Mouse (Mus musculus) stomach, embryonic 14.5 days (tissue): ENCODE results near the gene Asic2. TPM values are rescaled to one million over a fixed set of nuclear protein-coding genes. Genes with fewer than 3 reads are reported as not detected.

ENCODE experiments used
- ATAC-seq: fragments of 200-750 bp; cut with Nextera tagmentation; 2 replicates; pipeline ENCODE4 v1.8.0; 2017; ENCODE audit warnings: low read depth, moderate TSS enrichment; ENCODE audit not compliant: insufficient number of reproducible peaks, insufficient read depth, low FRiP score
- H3K27ac ChIP-seq: fragments of 300-500 bp; sonication (generic); 2 replicates; pipeline ENCODE4 v1.5.1; 2014; ENCODE audit warnings: mild to moderate bottlenecking, low read length, moderate library complexity, mixed read lengths
- H3K27me3 ChIP-seq: fragments of 300-500 bp; sonication (generic); 2 replicates; pipeline ENCODE4 v1.6.1; 2014; ENCODE audit warnings: low read length, control low read depth, mixed read lengths; ENCODE audit not compliant: control insufficient read depth, insufficient read depth
- H3K36me3 ChIP-seq: fragments of 300-500 bp; sonication (generic); 2 replicates; pipeline ENCODE4 v1.6.1; 2014; ENCODE audit warnings: mild to moderate bottlenecking, control low read depth, low read length, moderate library complexity, mixed read lengths; ENCODE audit not compliant: control insufficient read depth, insufficient read depth
- H3K4me1 ChIP-seq: fragments of 300-500 bp; sonication (generic); 2 replicates; pipeline ENCODE4 v1.6.1; 2014; ENCODE audit warnings: low read length, control low read depth, mixed read lengths; ENCODE audit not compliant: control insufficient read depth, insufficient read depth
- H3K4me2 ChIP-seq: fragments of 300-500 bp; sonication (generic); replicated peaks from 2 replicates; pipeline ENCODE4 v1.6.1; 2014; ENCODE audit warnings: low read depth, low read length, control low read depth
- H3K4me3 ChIP-seq: fragments of 300-500 bp; sonication (generic); 2 replicates; pipeline ENCODE4 v1.5.1; 2014; ENCODE audit warnings: low read depth, low read length, control low read depth
- H3K9ac ChIP-seq: fragments of 300-500 bp; sonication (generic); replicated peaks from 2 replicates; pipeline ENCODE4 v1.6.1; 2014; ENCODE audit warnings: low read depth, mild to moderate bottlenecking, control low read depth, low read length, moderate library complexity, mixed read lengths
- H3K9me3 ChIP-seq: fragments of 300-500 bp; sonication (generic); 2 replicates; pipeline ENCODE4 v1.6.1; 2016; ENCODE audit warnings: low read depth, low read length, control low read depth; ENCODE audit not compliant: control insufficient read depth
- WGBS: fragments of 180-500 bp; shearing (Covaris S2); extraction: QIAGEN DNeasy Blood & Tissue Kit; methylation state at CpG from one replicate; pipeline ENCODE4 v1.1.7; 2014; 5-methylcytosine and 5-hydroxymethylcytosine counted together
- polyA plus RNA-seq: library from polyadenylated mRNA; unstranded; fragments of >200 nt; fragmentation: Nextera tagmentation; extraction: Ambion mirVana; gene quantifications from 2 replicates; pipeline ENCODE4 v1.2.1, GENCODE M21; 2014

The Asic2 gene
- polyA plus RNA-seq, 1 experiment from 2014 or later: 0.27 TPM

GRCm38 (mm10) chr11:81496446-81496845, 471.8 kb downstream of the Asic2 start:
- no peaks in the 10 kb centered on the region for H3K4me1 ChIP-seq
- H3K36me3 ChIP-seq: no peaks in the 10 kb centered on the region
- H3K27me3 ChIP-seq: no peaks in the 10 kb centered on the region
- no peak for ATAC-seq
- H3K27ac ChIP-seq: no peak overlapping the region
- H3K4me2 ChIP-seq: no peak overlapping the region
- WGBS: 41% methylated on average over 1 of the region's 1 CpGs
- no peak overlapping the region for H3K9ac ChIP-seq
- H3K9me3 ChIP-seq: no peaks in the 10 kb centered on the region
- H3K4me3 ChIP-seq: no peak overlapping the region

GRCm38 (mm10) chr11:81492351-81492750, 475.9 kb downstream of the Asic2 start:
- H3K36me3 ChIP-seq: no peaks in the 10 kb centered on the region
- ATAC-seq: no peak
- no peaks in the 10 kb centered on the region for H3K4me1 ChIP-seq
- no peak overlapping the region for H3K4me2 ChIP-seq
- H3K9ac ChIP-seq: no peak overlapping the region
- no peaks in the 10 kb centered on the region for H3K9me3 ChIP-seq
- no peaks in the 10 kb centered on the region for H3K27me3 ChIP-seq
- WGBS: 44% methylated on average over 5 of the region's 5 CpGs
- no peak overlapping the region for H3K4me3 ChIP-seq
- no peak overlapping the region for H3K27ac ChIP-seq

- Histone ChIP-seq H3K4me1 (no peaks in the 10 kb centered on the region), H3K9ac (no peak overlapping the region), H3K4me2 (no peak overlapping the region), H3K36me3 (no peaks in the 10 kb centered on the region), H3K9me3 (no peaks in the 10 kb centered on the region), H3K4me3 (no peak overlapping the region), H3K27me3 (no peaks in the 10 kb centered on the region), H3K27ac (no peak overlapping the region)
- ATAC-seq: no peak
- 94% methylated on average over 1 of the region's 1 CpGs for WGBS
Measured at GRCm38 (mm10) chr11:81489144-81489735, 479.0 kb downstream of the Asic2 start.

GRCm38 (mm10) chr11:81488681-81489080, 479.6 kb downstream of the Asic2 start:
- no peak for ATAC-seq
- H3K4me3 ChIP-seq: no peak overlapping the region
- H3K27me3 ChIP-seq: no peaks in the 10 kb centered on the region
- no peaks in the 10 kb centered on the region for H3K4me1 ChIP-seq
- H3K9me3 ChIP-seq: no peaks in the 10 kb centered on the region
- H3K9ac ChIP-seq: no peak overlapping the region
- H3K4me2 ChIP-seq: no peak overlapping the region
- 89% methylated on average over 5 of the region's 5 CpGs for WGBS
- no peaks in the 10 kb centered on the region for H3K36me3 ChIP-seq
- H3K27ac ChIP-seq: no peak overlapping the region

- H3K4me1 ChIP-seq: no peaks in the 10 kb centered on the region
- no peak for ATAC-seq
- no peaks in the 10 kb centered on the region for H3K27me3 ChIP-seq
- H3K9ac ChIP-seq: no peak overlapping the region
- no peak overlapping the region for H3K4me2 ChIP-seq
- WGBS: 14% methylated on average over 6 of the region's 6 CpGs
- no peaks in the 10 kb centered on the region for H3K9me3 ChIP-seq
- no peaks in the 10 kb centered on the region for H3K36me3 ChIP-seq
- no peak overlapping the region for H3K4me3 ChIP-seq
- no peak overlapping the region for H3K27ac ChIP-seq
Measured at GRCm38 (mm10) chr11:81486265-81486940, 481.9 kb downstream of the Asic2 start.

GRCm38 (mm10) chr11:81481198-81481597, 487.1 kb downstream of the Asic2 start:
- Histone ChIP-seq H3K36me3 (no peaks in the 10 kb centered on the region), H3K9ac (no peak overlapping the region), H3K4me1 (no peaks in the 10 kb centered on the region), H3K9me3 (no peaks in the 10 kb centered on the region), H3K27me3 (no peaks in the 10 kb centered on the region), H3K4me3 (no peak overlapping the region), H3K4me2 (no peak overlapping the region), H3K27ac (no peak overlapping the region)
- no peak for ATAC-seq
- WGBS: 46% methylated on average over 3 of the region's 3 CpGs

- H3K9me3 ChIP-seq: no peaks in the 10 kb centered on the region
- no peak overlapping the region for H3K9ac ChIP-seq
- H3K27me3 ChIP-seq: no peaks in the 10 kb centered on the region
- no peak overlapping the region for H3K4me3 ChIP-seq
- H3K4me1 ChIP-seq: no peaks in the 10 kb centered on the region
- no peak overlapping the region for H3K27ac ChIP-seq
- H3K36me3 ChIP-seq: no peaks in the 10 kb centered on the region
- ATAC-seq: no peak
- no peak overlapping the region for H3K4me2 ChIP-seq
Measured at GRCm38 (mm10) chr11:81476231-81476630, 492.0 kb downstream of the Asic2 start.

GRCm38 (mm10) chr11:81474121-81474520, 494.1 kb downstream of the Asic2 start:
- no peak for ATAC-seq
- 84% methylated on average over 2 of the region's 2 CpGs for WGBS

GRCm38 (mm10) chr11:81462199-81462598, 506.1 kb downstream of the Asic2 start:
- H3K4me2 ChIP-seq: no peak overlapping the region
- no peak overlapping the region for H3K9ac ChIP-seq
- H3K4me3 ChIP-seq: no peak overlapping the region
- ATAC-seq: no peak
- 5% methylated on average over 5 of the region's 5 CpGs for WGBS
- no peaks in the 10 kb centered on the region for H3K36me3 ChIP-seq
- H3K4me1 ChIP-seq: no peaks in the 10 kb centered on the region
- no peaks in the 10 kb centered on the region for H3K9me3 ChIP-seq
- no peaks in the 10 kb centered on the region for H3K27me3 ChIP-seq
- H3K27ac ChIP-seq: no peak overlapping the region

More at GRCm38 (mm10) chr11:81474121-81474520, 494.1 kb downstream of the Asic2 start:
- no peak overlapping the region for H3K9ac ChIP-seq
- H3K4me1 ChIP-seq: no peaks in the 10 kb centered on the region
- H3K4me2 ChIP-seq: no peak overlapping the region
- no peaks in the 10 kb centered on the region for H3K27me3 ChIP-seq
- H3K9me3 ChIP-seq: no peaks in the 10 kb centered on the region
- no peak overlapping the region for H3K4me3 ChIP-seq
- H3K27ac ChIP-seq: no peak overlapping the region
- H3K36me3 ChIP-seq: no peaks in the 10 kb centered on the region
